Mouse (Mus musculus): ENCODE measurements around the gene Dio3.

DNA sequence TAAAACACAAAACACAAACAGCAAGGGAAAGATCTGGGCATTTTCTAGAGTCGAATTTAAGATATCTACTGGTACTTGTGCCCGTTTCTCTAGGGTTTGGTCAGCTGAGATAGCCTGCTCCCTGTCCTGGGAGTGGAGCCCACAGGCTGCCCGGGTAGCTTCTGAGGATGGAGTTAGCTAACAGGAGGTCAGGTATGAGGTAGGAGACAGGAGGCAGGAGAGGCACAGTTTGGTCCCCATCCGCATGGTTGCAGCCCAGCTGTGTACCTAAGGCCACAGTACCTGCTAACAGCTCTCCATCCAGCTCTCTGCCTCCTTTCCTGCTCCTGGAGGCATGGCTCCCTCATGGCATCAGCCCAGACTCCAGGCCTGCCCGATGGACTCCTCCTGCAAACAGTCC lies 13.9 kb downstream of the Dio3 start:
- TF ChIP-seq CTCF (conservative IDR thresholded peaks at IDR 0.05; ENCODE audit: insufficient read depth, insufficient read length, low read depth, low read length): no peak
- no peak for TF ChIP-seq POLR2A (IDR thresholded peaks at IDR 0.05; ENCODE audit: low read depth, low read length)

Measured in kidney, adult 2 months (tissue).